Mouse (Mus musculus) gastrocnemius, adult 18-20 months (tissue): ENCODE measurements around the gene S100a1. TPM values are rescaled to one million over a fixed set of nuclear protein-coding genes. Genes with fewer than 3 reads are reported as not detected.

Experiments used
- DNase-seq: peaks from one replicate; pipeline ENCODE4 v3.0.0; 2021; ENCODE audit warnings: low spot score
- total RNA-seq, 2 experiments: library from RNA; stranded (reverse); gene quantifications; 2 replicates each; pipeline ENCODE4 v1.2.3; 2021

S100a1 gene
- total RNA-seq, 2 experiments from 2014 or later = 205 to 220 TPM

DNA sequence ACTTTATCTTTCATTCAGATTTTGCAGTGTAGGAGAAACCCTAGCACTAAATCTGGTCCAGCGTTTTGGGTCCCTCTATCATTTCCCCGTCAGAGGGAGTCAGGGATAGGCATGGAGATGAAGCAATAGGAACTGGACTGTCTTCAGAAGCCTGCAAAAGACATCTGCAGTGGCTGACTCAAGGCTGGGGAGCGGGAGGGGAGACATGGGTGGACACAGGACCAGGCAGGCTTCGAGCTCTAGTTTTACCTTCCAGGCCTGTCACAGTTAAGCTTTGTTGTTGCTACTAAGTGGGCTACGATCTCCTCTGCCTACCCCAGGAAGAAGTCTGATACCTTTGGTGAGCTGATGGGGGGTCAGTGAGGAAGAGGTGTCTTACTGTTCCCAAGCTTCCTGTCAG lies 1.9 kb downstream of the S100a1 start:
- peak; percentile 32 for DNase-seq

DNA sequence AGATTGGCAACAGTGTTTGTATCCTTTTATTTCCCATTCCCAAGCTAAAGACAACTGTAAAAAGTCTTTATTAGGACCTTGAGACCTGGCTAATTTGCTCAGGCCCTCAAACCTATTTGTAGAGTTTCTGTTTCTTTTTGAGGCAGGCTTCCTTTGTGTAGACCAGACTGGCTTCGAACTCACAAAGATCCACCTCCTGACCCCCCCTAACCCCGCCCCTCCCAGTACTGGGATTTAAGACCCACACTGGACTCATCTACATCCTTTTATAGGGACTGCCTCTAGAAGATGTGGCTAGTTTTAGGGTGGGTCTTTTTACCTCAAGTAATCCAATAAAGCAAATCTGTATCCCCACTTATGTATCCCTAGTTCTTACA lies 4.5 kb downstream of the S100a1 start:
- DNase-seq = no peak

DNA sequence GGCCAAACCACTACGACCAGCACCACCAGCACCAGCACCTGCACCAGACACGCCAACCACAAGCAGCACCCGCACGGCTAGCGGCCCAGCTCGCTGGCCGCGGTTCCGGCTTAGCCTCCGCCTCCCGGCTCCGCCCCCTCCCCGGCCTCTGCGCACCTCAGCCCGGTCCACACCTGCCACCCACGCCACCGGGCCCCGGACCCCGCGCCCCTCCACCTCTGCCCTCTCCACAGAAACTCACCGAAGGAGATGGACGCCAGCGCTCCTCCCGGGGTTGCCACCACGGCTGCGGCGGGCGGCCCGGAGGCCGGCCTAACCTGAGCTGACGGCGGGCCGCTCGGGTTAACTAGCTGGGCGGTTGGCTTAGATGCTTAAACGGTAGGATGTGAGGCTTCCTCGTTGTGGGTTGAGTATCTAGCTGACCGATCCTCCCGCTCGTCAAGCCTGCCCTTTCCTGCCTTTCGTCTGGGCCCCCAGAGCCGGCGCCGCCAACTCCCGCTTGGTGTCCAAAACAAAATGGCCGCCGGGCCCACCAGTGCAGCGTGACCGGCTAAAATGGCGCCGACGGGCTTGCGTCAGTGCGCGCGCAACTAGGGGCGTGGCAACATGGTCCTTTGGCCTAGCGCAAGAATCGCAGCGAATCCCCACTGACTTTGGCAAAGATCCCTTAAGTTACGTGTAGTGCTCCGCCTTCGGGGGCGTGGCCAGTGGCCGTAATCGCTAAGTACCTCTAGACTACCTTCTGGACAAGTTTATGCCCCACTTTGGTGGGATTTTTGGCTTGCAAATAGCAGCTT lies 5.0 kb downstream of the S100a1 start, which contains the start of gene Chtop:
Gene Chtop, minus strand, starts transcription at position 549 of the 797 bp plus-strand sequence.
- DNase-seq = peak; percentile 100

DNA sequence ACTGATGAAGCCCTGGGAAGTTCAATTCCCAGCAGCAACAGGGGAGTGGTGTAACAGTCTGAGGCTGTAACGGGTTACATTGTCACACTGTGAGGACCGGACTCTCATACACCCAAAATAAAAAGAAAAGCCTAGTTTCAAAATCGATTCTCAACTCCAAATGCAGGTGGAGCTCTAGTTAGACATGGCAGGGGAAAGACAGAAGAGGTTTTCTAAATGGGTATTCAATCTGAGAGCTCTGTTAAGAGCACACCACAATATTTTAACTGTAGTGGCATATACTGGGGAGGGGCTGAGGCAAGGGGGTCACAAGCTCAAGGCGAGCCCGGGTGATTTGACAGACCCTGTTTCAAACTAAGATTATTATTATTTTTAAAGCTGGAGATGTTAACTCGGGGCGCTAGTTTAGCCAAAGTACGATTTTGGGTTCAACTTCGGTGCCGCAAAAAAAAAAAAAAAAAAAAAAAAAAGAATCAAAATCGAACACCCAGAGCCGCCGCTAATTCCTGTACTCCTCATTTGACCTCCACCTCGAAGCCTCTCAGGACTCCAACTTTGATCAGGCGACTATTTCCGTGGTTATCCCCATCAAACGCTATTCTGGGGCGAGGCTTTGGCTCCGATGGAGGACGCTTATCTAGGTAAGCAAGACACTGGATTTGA lies 5.8 kb downstream of the S100a1 start:
- DNase-seq = no peak

DNA sequence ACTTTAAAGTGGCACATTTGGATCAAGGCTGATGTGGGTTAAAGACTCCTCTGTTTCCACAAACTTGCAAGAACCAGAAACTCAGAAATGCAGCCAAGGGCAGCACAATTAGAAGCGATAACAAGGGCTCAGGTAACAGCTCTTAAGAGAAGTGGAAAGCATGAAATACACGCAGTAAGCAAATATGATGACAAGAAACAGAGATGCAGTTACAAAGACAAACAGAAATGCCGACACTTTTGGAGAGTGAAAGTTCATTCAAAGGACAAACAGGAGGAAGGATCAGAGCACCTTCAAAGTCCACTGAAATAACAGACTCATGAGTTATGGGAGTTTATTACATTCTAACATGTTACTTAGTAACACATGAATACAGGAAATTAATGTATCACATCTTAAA lies 7.8 kb downstream of the S100a1 start:
- DNase-seq = no peak

DNA sequence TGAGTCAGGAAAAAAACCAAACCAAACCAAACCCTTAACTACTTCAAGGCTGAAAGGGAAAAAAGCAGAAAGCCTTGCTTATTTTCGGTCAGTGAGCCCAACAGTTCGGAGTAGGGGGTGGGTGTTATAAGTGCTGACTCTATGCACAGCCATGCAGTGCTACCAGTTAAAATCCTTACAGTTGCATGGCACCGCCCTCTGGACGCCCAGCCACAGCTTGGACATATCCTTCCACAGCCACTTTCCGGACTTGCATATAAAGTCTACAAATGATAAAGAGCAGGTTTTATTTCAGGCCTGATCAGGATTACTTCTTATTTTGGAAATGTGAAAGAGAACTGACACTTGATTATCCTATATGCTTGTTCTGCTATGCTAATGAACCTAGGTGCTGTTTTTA lies 9.0 kb downstream of the S100a1 start:
- DNase-seq = no peak

DNA sequence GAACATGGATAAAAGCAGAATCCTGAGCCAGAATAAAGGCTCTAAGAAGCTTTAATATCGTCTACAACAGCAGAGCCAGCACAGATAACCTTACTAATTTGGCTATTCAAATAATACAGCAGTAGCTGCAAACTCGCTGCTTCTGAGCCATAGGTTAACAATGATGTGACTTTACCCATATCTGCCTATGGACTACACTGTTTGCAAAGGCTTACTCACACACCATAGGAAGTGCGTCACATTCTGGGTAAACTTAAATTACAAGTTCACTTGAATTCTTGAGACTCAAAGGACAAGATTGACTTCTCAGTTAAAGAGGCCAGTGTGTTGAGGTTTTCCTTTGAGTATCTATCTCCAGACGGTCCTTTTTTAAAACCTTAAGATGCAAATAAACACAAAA lies 10.7 kb downstream of the S100a1 start:
- no peak for DNase-seq

DNA sequence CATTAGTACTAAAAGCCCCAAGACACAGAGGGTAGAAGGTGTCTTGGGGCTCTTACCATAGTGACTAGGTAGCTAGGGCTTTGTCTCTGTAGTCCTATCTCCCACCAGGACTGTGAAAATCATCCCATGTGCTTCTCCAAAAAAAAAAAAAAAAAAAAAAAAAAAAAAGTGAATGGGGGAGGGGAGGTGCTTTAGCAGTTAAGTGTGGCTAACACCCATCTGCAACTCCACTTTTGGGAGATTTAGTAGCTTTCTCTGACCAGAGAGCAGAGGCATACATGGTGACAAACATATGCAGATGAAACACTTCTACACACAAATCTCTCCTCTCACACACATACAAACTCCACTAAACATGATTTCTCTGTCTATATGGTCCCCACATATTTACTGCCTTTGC lies 16.6 kb downstream of the S100a1 start:
- no peak for DNase-seq

DNA sequence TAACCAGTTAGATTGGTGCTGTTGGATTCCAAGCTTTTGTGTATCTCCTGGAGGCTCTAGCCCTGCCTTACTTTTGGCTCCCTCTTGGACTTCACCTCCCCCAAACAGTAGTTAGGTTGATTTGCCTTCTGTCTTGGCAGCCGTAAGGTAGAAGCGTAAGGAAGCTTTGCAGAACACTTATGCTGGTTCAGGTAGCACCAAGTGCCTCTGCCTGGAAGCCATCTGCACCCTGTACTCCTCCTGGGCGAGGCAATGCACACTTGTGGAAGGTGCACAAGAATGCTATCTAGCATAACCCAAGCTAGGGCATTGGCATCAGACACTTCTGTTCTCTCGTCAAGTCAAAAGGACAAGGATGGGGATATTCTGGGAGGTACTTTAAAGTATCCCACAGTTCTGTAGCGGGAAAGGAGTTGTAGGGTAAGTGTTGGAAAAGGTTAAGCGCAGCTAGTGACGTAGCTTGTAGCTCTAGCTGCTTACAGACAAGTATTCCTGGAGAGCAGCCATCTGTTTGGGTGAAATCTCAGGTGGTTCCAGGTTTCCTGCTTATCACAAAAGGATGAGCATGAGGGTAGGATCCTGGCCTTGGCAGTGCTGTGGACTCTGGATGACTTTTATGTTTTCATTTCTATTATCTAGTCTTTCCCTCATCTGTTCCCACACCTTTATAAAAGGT lies 18.2 kb downstream of the S100a1 start:
- DNase-seq = no peak

DNA sequence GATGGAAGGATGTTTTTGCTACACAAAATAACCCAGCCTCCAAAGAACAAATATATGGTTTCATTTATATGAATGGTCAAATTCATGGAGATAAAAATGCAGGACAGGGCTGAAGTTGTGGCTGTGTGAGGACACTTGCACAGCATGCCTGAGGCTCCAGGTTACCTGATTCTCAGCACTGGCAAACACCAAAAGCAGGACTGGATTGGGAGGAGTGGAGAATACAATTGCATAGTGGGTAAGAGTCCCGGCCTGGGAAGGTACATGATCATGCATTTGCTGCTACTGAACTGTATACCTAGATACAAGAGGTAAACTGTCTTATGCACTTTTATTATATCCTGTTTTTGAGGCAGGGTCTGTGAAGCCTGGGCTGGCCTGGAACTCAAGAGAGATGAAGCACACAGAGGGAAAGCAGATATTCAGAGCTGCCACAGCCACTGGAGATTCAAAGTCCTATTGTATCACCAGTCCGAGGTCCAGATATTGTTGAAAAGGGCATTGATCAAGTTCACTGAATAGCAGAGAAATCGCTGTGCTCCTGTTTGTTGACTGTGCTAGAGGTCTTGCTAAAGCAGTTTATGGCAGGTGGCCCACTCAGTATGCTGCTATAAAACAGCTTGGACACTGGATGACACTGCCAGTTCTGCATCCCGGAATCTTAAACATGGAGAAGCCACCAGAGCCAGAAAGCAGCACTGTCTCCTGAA lies 20.2 kb downstream of the S100a1 start:
- no peak for DNase-seq

DNA sequence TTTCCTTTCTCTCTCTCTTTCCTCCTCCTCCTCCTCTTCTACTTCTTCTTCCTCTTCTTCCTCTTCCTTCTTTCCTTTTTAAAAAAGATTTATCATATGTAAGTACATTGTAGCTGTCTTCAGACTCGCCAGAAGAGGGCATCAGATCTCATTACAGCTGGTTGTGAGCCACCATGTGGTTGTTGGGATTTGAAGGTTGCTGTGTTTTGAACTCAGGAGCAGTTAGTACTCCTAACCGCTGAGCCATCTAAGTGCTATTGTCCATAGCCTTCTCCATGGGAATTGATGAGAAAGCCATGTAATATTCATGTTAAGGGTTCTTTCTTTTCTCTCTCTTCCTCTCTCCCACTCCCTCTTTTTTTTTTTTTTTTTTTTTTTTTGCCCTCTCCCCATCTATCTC lies 22.8 kb downstream of the S100a1 start:
- DNase-seq = peak; percentile 34

DNA sequence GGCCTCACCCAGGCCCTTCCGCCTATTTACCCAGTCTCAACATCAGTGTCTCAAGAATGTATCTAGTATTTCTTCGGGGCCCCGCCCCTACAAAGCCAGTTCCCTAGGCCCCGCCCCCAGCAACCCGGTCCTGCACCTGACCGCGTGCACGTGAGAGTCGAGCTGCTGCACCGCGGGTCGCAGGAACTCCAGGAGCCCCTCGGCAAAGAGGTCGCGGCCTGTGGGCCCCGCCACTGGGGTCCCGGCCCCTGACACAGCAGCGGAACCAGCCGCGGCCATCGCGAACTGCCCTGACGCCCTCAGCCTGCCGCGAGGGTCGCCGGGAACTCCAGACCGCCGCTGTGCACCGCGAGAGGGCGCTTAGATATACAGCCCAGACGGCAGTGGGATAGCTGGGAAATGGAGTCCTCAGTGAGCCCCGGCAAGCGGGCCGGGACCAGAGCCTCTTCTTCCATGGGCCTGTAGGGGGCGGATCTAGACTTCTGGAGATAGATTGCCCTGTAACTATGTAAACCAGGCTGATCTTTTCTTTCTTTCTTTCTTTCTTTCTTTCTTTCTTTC lies 23.4 kb downstream of the S100a1 start, which contains the start of gene Snapin:
Gene Snapin, minus strand, starts transcription at position 338 of the 561 bp plus-strand sequence.
- DNase-seq = peak; percentile 96

DNA sequence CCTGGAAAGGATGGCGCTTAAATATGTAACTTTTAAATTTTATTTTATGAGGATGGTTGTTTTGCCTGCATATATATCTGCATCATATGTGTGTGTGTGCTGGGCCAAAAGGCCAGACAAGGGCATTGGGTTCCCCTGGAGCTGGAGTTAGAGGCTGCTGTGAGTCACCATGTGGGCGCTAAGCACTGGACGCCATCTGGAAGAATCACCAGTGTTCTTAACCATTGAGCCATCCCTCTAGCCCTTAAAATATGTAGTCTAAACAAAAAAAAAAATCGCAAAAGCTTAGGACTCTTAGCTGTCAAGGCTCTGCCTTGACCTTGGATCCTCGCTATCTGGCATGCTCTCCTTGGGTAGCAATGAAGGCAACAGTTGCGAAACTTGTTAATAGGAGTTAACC lies 25.6 kb downstream of the S100a1 start:
- no peak for DNase-seq

DNA sequence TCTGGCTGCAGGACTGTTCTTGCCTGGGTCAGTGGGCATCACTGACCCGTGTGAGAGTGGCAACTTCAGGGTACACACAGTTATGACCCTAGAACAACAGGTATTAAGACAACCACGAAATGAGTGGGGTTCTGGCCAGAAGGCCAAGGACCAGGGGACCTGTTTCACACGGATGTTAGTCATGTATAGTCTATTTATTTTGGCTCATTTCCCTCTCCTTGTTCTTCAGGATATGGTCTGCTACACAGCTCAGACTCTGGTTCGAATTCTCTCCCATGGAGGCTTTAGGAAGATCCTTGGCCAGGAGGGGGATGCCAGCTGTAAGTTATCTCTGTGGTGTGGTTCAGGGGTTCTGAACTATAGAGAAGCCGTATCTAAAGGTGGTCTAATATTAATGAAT lies 27.2 kb downstream of the S100a1 start:
- no peak for DNase-seq

DNA sequence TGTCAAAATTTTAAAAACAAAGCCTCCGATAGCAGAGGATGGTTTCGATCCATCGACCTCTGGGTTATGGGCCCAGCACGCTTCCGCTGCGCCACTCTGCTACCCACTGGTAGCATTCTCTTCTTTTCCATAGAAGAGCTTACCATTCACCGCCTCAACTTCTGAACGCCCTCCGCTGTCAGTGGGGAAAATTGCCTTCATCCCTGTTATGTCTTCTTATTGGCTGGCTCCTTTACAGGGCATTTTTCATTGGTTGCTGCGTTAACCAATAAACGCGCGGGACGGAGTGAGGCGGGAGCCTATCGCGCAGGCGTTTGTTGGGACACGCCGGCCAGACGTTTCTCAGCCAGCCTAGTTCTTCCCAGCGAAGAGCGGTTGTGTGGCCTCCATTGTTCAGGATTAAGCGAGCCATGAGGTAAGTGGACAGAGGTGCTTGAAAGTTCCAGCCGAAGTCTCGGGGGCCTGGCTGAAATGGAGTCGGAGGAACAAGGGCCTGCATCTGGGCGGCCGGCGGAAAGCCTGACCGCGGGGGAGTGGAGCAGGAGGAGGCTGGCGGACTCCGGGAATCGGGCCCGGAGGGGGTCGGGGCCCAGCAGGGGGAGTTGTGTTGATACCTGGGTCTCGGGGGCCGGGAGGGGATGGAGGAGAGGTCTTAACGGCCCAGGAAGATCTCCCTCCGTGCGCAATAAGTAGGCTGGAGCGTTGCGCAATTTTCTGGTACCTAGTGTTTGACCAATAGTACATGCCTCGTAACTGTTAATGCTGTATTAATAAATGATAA lies 38.2 kb downstream of the S100a1 start, which contains the start of gene Ilf2:
Gene Ilf2, plus strand, starts transcription at position 296 of the 781 bp plus-strand sequence.
- peak; percentile 97 for DNase-seq

DNA sequence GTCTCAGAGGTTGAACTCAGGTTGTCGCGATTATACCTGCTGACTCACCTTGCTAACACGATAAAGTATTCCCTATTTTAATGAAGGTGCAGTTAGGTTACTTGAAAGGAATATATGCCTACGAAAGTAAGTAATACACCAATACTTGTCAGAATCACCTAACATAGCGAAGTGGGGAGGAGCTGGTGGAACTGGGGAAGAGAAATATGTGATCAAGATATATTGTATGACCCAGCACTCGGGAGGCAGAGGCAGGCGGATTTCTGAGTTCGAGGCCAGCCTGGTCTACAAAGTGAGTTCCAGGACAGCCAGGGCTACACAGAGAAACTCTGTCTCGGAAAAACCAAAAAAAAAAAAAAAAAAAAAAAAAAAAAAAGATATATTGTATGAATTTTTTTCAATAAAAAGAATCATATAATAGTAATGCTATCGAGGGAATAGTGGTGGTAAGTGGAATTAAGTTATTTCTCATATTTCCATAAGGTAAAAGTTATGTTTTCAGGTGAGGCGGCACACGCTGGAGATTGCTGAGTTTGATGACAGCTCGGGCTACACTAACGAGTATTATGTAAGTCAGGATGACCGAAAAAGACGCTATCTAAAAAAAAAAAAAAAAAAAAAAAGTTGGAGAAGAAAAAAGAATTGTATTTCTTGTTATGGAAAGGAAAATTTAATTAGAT lies 38.9 kb downstream of the S100a1 start:
- no peak for DNase-seq

DNA sequence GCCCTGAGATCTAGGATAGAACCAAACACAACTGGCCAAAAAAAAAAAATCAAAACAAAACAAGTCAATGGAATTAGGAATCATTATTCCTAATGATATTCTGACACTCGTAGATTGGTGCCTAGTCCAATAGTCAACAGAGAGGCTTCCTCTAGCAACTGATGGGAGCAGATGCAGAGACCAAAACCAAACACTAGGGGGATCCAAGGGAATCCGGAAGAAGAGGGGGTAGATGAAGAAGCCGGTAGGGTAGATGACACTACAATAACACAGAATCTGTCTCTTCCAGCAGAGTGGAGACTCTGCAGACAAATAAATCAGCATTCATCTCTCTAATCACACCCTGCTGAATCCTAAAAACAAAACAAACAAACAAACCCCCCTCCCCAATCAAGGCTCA lies 42.0 kb downstream of the S100a1 start:
- DNase-seq = peak; percentile 64

DNA sequence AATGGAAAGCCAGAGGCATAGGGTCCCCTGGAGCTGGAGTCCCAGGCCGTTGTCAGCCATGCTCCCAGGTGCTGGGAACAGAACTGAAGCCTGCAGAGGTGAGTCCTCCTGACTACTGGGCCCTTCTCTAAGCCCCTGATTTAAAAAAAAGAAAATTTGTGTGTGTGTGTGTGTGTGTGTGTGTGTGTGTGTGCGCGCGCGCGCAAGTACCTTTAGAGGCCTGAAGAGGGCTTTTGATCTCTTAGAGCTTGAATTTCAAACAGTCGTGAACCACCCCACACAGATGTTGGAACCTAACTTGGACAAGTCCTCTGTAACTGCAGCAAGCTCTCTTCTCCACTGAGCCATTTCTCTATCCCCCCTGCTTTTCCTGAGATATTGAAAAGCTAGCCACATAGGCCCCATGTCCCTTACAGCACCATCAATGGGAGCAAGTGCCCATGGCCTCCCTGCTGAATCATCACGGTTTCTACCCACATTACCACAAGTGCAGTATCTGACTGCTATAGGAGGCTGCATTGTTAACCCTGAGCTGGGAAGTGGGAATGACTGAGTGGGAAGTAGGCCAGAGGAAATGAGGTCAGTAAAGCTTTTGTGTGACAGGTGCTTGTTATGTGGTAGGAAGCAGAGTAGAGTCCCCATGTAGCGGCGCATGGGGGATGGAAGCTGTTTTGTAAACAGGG lies 46.4 kb downstream of the S100a1 start:
- no peak for DNase-seq

DNA sequence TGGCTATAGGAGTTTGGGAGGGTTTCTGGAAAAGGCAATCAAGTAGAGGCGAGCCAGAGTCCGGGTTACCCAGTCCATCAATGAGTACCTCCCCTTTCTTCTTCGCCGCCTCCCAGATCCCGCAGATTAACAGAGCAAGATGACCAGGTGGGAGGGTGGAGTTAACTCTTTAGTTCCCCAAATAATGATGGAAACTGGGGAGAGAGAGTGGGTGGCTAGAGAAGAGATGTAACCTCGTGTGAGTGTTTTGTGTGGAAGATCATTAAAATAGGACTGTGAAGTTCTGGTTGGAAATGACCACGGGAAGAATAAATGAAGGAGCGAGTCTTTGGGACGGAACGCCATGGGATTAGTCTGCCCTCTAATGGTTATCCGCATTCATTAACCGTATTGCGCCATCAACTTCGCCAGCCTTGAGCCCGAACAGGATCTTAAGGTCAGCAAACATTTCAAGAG lies 47.9 kb downstream of the S100a1 start:
- DNase-seq = peak; percentile 83
